Mouse (Mus musculus): ENCODE data around the gene Tlr12. TPM values are rescaled to one million over a fixed set of nuclear protein-coding genes. Genes with fewer than 3 reads are reported as not detected.
"Not testable (repeated sequence)": the region's sequence is repeated elsewhere in the genome, so short reads cannot be mapped to it uniquely, and the experiment has no call there.

Tlr12 gene
- 0.83 and 1.5 TPM in 2 replicates for polyA plus RNA-seq (2015; fragmentation: Nextera tagmentation; extraction: Ambion mirVana)

- WGBS = 43% methylated on average over 15 of the region's 15 CpGs
- Histone ChIP-seq H3K9me3 (no peaks in the 10 kb centered on the region), H3K4me1 (peaks cover 31% of the 10 kb centered on the region), H3K9ac (no peak within 1 kb of the TSS; the same call in 1 of the 2 replicates), H3K27me3 (peaks cover 17% of the 10 kb centered on the region; the same call in 1 of the 2 replicates), H3K36me3 (no peaks in the 10 kb centered on the region), H3K27ac (peak within 1 kb of the TSS; percentile 72), H3K4me3 (no peak within 1 kb of the TSS), H3K4me2 (replicated peaks) (peak within 1 kb of the TSS; percentile 14)
- peak; percentile 30; the same call in 1 of the 2 replicates for ATAC-seq (ENCODE audit: low FRiP score, low read depth)
These were observed at the start of gene Tlr12 for GRCm38 (mm10) chr4:128618246-128618911. Tlr12 (minus strand) TSS chr4:128618619.

DNA sequence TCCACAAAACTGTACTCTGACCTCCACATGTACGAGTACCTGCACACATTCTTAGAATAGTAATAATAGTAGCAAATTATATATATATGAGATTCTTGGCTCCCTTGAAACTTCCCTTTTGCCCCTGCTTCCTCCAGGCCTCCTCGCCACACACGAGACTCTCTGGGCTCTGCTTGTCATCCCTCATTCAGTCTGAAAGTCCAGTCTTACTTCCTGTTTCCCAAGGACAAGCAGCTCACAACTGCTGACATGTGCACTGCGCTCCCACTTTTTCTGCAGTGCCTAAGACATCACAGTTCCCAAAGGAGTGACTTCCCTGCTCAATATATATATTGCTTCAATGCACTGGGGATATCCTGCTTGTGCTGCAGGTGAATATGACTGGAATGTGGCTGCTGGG, 48.8 kb upstream of the Tlr12 start:
- not testable (repeated sequence) for H3K27me3 ChIP-seq; H3K4me2 ChIP-seq (replicated peaks); H3K9me3 ChIP-seq; H3K4me3 ChIP-seq; H3K9ac ChIP-seq; H3K36me3 ChIP-seq; H3K27ac ChIP-seq; ATAC-seq (ENCODE audit: low FRiP score, low read depth)
- 59% methylated on average over 4 of the region's 4 CpGs for WGBS
- H3K4me1 ChIP-seq = peaks cover 27% of the 10 kb centered on the region

DNA sequence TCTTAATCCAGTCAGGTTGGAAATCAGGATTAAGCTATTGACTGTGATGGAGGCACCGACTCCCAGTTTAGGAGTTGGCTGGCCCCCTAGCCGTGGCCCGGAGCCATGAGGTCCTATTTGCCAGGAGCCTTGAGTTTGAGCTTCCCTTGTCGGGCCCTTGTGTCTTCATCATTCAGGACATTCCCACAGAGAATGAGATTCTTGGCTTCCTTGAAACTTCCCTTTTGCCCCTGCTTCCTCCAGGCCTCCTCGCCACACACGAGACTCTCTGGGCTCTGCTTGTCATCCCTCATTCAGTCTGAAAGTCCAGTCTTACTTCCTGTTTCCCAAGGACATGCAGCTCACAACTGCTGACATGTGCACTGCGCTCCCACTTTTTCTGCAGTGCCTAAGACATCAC, 47.9 kb upstream of the Tlr12 start:
- H3K4me2 ChIP-seq (replicated peaks); H3K9me3 ChIP-seq; H3K27me3 ChIP-seq; H3K9ac ChIP-seq; H3K27ac ChIP-seq; H3K4me3 ChIP-seq; ATAC-seq (ENCODE audit: low FRiP score, low read depth); H3K36me3 ChIP-seq: not testable (repeated sequence)
- peaks cover 26% of the 10 kb centered on the region for H3K4me1 ChIP-seq
- WGBS = 56% methylated on average over 7 of the region's 7 CpGs

DNA sequence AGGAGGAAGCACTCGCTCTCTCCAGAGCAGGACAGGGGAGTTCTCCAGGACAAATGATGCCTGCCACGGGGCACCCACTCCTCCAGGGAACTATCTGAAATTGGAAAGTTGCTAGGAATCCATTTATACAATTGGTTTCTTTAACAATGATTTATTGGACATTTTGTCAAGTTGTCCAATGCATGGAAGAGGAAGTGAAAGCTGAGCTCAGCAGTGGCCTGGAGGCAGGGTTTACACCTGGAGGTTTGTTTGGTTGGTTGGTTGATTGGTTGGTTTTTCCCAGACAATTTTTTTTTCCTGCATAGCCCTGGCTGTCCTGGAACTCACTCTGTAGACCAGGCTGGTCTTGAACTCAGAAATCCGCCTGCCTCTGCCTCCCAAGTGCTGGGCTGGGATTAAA, 45.6 kb upstream of the Tlr12 start:
- Histone ChIP-seq H3K9ac (no peak overlapping the region), H3K4me2 (replicated peaks) (no peak overlapping the region), H3K9me3 (no peaks in the 10 kb centered on the region), H3K4me1 (peaks cover 23% of the 10 kb centered on the region), H3K4me3 (no peak overlapping the region), H3K27ac (no peak overlapping the region), H3K27me3 (no peaks in the 10 kb centered on the region), H3K36me3 (no peaks in the 10 kb centered on the region)
- 70% methylated on average over 3 of the region's 3 CpGs for WGBS
- ATAC-seq (ENCODE audit: low FRiP score, low read depth) = no peak

DNA sequence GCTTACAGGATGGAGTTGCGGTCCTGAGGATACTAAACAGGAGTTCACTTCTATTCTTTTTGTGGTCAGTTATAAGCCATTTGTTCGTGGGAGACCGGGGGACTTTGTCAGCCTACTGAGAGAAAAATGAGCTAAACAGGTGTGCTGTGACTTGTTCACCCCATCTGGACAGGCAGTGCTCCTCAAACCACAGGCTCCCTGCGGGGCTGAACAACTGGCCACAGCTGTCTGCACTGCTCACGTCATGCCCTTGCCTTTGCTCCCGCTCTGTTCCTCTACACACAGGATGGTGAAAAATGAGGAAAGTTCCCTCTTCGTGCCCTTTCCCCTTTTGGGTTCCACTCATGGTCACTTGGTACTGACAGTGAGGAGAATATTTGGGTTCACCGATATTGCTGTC, 42.6 kb upstream of the Tlr12 start:
- Histone ChIP-seq H3K36me3 (no peaks in the 10 kb centered on the region), H3K27me3 (no peaks in the 10 kb centered on the region), H3K9ac (no peak overlapping the region), H3K9me3 (no peaks in the 10 kb centered on the region), H3K4me2 (replicated peaks) (no peak overlapping the region), H3K27ac (no peak overlapping the region), H3K4me1 (peaks cover 34% of the 10 kb centered on the region), H3K4me3 (no peak overlapping the region)
- WGBS = 70% methylated on average over 8 of the region's 8 CpGs
- ATAC-seq (ENCODE audit: low FRiP score, low read depth) = peak; percentile 48; the same call in 1 of the 2 replicates

- Histone ChIP-seq H3K4me3 (no peak overlapping the region), H3K9ac (no peak overlapping the region), H3K4me2 (replicated peaks) (no peak overlapping the region), H3K9me3 (no peaks in the 10 kb centered on the region), H3K27me3 (no peaks in the 10 kb centered on the region), H3K36me3 (no peaks in the 10 kb centered on the region), H3K27ac (no peak overlapping the region), H3K4me1 (peaks cover 43% of the 10 kb centered on the region)
- no peak for ATAC-seq (ENCODE audit: low FRiP score, low read depth)
- WGBS = 85% methylated on average over 8 of the region's 8 CpGs
These were observed 41.8 kb upstream of the Tlr12 start for GRCm38 (mm10) chr4:128660196-128660595.

DNA sequence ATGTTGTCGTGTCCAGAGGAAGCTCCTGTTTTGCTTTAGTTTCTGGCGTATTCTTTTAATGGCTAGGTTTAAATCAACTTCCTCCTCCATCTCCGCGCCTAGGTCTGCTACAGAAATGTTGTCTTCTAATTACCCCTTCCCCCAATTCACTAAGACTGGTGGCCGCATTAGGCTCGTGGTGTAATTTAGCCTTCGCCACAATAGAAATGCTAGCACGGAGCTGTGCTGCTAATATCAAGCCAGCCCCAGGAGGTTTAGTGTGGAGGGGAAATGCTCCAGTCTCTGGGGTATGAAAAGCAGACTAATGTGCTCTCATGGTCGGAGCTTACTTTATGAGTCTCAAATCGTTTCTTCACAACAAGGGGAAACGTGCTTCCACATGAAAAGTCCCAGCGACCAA, 37.0 kb upstream of the Tlr12 start:
- ATAC-seq (ENCODE audit: low FRiP score, low read depth) = no peak
- Histone ChIP-seq H3K4me3 (peak overlapping the region; percentile 76), H3K4me1 (peaks cover 53% of the 10 kb centered on the region), H3K4me2 (replicated peaks) (peak overlapping the region; percentile 76), H3K9ac (peak overlapping the region; percentile 71), H3K27me3 (no peaks in the 10 kb centered on the region), H3K36me3 (no peaks in the 10 kb centered on the region), H3K27ac (peak overlapping the region; percentile 0; the same call in 1 of the 2 replicates), H3K9me3 (no peaks in the 10 kb centered on the region)
- 2% methylated on average over 12 of the region's 12 CpGs for WGBS

DNA sequence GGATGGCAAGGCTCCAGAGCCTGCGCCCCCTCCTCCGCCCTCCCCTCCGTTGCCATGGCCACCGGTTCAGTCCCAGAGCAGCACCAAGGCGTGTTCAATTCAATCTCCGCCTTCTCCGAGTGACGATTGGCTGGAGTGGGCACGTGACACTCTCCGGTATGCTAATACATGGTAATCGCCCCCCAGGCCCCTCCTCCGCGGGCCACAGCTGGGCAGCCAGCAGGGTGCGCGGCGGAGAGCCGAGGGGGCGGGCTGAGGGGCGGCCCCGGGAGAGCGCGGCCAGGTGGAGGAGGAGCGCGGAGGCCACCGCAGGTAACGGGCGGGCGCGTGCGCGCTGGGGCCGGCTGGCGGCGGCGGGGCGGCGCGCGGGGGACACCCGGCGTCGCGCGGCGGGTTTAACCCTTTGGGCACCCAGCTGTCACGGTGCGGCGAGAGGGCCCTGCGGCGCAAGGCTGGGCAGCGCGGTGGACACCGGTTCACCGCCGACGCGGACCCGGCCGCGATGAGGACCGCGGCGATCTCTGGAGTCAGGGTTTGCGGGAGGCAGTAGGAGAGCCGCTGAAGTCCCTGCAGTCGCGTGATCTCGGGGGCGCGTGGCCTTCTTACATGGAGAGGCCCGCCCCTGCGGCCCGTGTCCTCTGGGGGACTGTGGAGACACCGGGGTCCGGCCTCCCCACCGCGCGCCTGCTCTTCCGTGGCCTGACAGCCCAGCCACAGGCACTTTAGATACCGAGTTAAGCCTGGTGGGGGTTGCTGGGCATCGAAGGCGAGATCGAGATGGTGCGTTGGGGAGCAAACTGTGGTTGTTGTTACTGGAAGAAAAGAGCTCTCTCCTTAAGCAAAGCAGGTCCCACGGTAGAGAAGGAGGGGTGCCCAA, 36.3 kb upstream of the Tlr12 start, which contains the start of gene Phc2:
TSS of gene Phc2 (plus strand) at position 198 of the 877 bp plus-strand sequence.
- Histone ChIP-seq H3K9me3 (no peaks in the 10 kb centered on the region), H3K4me1 (peaks cover 59% of the 10 kb centered on the region), H3K27me3 (no peaks in the 10 kb centered on the region), H3K4me3 (peak within 1 kb of the TSS; percentile 76), H3K4me2 (replicated peaks) (peak within 1 kb of the TSS; percentile 76), H3K9ac (peak within 1 kb of the TSS; percentile 71), H3K36me3 (no peaks in the 10 kb centered on the region), H3K27ac (peak within 1 kb of the TSS; percentile 65; the same call in 1 of the 2 replicates)
- ATAC-seq (ENCODE audit: low FRiP score, low read depth) = peak; percentile 95
- under 1% methylated on average over 85 of the region's 85 CpGs for WGBS

DNA sequence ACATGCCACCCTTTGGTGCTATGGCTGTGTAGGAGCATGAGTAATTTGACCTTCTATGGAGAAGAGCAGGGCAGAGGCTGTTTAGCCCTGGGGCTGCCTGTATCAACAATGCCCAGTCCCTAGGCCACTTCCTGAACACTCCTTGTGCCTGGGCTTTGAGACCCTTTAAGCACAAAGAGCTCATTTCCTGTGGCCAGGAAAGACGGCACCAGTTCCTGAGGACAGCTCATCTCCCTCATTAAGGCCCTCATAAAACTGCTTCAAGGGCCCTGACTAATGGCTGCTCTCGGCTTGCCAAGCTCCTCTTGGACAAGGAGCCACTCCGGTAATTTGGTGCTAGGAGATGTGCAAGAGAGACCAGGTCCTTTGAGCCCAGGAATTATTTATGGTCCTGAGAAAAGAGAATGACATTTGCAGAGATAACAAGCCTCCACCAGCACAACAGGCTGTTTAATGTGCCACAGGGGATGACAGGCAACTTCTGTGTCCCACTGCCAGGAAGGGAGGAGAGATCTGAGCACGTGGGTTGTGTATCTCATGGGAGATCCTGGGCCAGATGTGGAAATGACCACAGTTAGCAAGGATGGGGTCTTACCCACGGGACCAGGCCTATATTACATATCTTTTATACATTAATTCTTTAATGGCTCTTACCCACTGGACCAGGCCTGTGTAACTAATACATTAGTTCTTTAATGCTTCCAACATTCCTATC, 34.3 kb upstream of the Tlr12 start:
- no peaks in the 10 kb centered on the region for H3K36me3 ChIP-seq
- ATAC-seq (ENCODE audit: low FRiP score, low read depth) = no peak
- no peaks in the 10 kb centered on the region for H3K9me3 ChIP-seq
- H3K4me3 ChIP-seq = no peak overlapping the region
- peaks cover 60% of the 10 kb centered on the region for H3K4me1 ChIP-seq
- H3K27ac ChIP-seq = no peak overlapping the region
- H3K9ac ChIP-seq = no peak overlapping the region
- H3K4me2 ChIP-seq (replicated peaks) = no peak overlapping the region
- WGBS = 15% methylated on average over 5 of the region's 5 CpGs
- no peaks in the 10 kb centered on the region for H3K27me3 ChIP-seq

- no peaks in the 10 kb centered on the region for H3K27me3 ChIP-seq
- H3K36me3 ChIP-seq = no peaks in the 10 kb centered on the region
- 45% methylated on average over 3 of the region's 3 CpGs for WGBS
- peaks cover 55% of the 10 kb centered on the region for H3K4me1 ChIP-seq
- no peak overlapping the region for H3K9ac ChIP-seq
- H3K4me3 ChIP-seq = no peak overlapping the region
- ATAC-seq (ENCODE audit: low FRiP score, low read depth) = no peak
- H3K27ac ChIP-seq = no peak overlapping the region
- H3K4me2 ChIP-seq (replicated peaks) = no peak overlapping the region
- no peaks in the 10 kb centered on the region for H3K9me3 ChIP-seq
These were observed 33.1 kb upstream of the Tlr12 start for GRCm38 (mm10) chr4:128651530-128651929.

GRCm38 (mm10) chr4:128648567-128649255, 30.3 kb upstream of the Tlr12 start:
- no peak for ATAC-seq (ENCODE audit: low FRiP score, low read depth)
- Histone ChIP-seq H3K4me1 (peaks cover 43% of the 10 kb centered on the region), H3K4me3 (no peak overlapping the region), H3K36me3 (no peaks in the 10 kb centered on the region), H3K9me3 (no peaks in the 10 kb centered on the region), H3K9ac (no peak overlapping the region), H3K27ac (no peak overlapping the region), H3K4me2 (replicated peaks) (no peak overlapping the region), H3K27me3 (no peaks in the 10 kb centered on the region)
- 35% methylated on average over 8 of the region's 8 CpGs for WGBS

All from limb, embryonic 13.5 days (tissue).